Mouse (Mus musculus): ENCODE results near the gene Ncam1.

DNA sequence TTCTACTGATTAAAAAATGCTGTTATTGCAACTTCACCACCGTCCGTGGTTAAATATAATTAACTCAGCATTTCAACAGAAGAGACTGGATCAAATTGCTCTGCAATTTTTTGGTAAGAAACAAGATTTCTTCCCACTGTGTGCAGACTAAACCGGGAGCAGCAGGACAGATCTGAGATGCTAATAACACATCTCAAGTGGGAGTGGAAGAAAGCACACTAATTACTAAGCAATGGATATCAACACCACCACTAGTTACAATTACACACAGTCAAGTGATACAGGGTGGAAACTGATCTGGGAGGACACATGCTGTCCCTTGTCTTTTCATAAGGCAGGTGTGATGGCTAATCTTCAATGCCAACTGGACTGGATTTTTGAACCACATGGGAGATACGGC, 197.5 kb downstream of the Ncam1 start:
- TF ChIP-seq CHD2 (IDR thresholded peaks at IDR 0.05; ENCODE audit: low read length), result no peak
- no peak for TF ChIP-seq CTCF (conservative IDR thresholded peaks at IDR 0.05 in 1 of 2, IDR thresholded peaks at IDR 0.05 in 1 of 2; ENCODE audit: low read depth in 2 of 2, low read length in 2 of 2)
- no peak for TF ChIP-seq HCFC1 (IDR thresholded peaks at IDR 0.05; ENCODE audit: low read depth, low read length)
- no peak for TF ChIP-seq ETS1 (conservative IDR thresholded peaks at IDR 0.05; ENCODE audit: low read depth, low read length)
- TF ChIP-seq ZMIZ1 (IDR thresholded peaks at IDR 0.05; ENCODE audit: low read depth, low read length), result no peak
- no peak for TF ChIP-seq USF1 (IDR thresholded peaks at IDR 0.05; ENCODE audit: low read depth, low read length)
- no peak for TF ChIP-seq POLR2A (IDR thresholded peaks at IDR 0.05; ENCODE audit: low read depth, low read length)
- TF ChIP-seq GABPA (IDR thresholded peaks at IDR 0.05; ENCODE audit: insufficient replicate concordance, low read depth, low read length), result no peak
- TF ChIP-seq RCOR1 (conservative IDR thresholded peaks at IDR 0.05; ENCODE audit: low read depth, low read length), result no peak
- no peak for TF ChIP-seq ZNF384 (IDR thresholded peaks at IDR 0.05; ENCODE audit: low read depth, low read length)
- TF ChIP-seq UBTF (IDR thresholded peaks at IDR 0.05; ENCODE audit: low read depth, low read length), result no peak
- no peak for TF ChIP-seq ZKSCAN1 (IDR thresholded peaks at IDR 0.05; ENCODE audit: borderline replicate concordance, low read depth, low read length)
- TF ChIP-seq JUND (conservative IDR thresholded peaks at IDR 0.05; ENCODE audit: low read depth, low read length), result no peak
